Mouse (Mus musculus): ENCODE data around the gene Rad50. TPM values are rescaled to one million over a fixed set of nuclear protein-coding genes. Genes with fewer than 3 reads are reported as not detected.

Rad50 gene
- total and polyA plus RNA-seq, 3 experiments = 39.6 to 53.6 (median 48.2) TPM

GRCm38 (mm10) chr11:53604983-53605382, 102.1 kb downstream of the Rad50 start:
- peak overlapping the region; percentile 93 for H3K27ac ChIP-seq (ENCODE audit: insufficient read depth, low read depth)
- in situ Hi-C loops (cut with MboI; ENCODE audit: low pct_ligation_motif_present, low pct_unique_long_range_greater_than_20kb, low sequenced_read_pairs) = no loop called here
- H3K4me1 ChIP-seq (ENCODE audit: control insufficient read depth in 1 of 2, insufficient read depth in 2 of 2) = peaks cover 33 to 69% of the 10 kb centered on the region in 2 experiments
- H3K79me2 ChIP-seq (replicated peaks; ENCODE audit: control insufficient read depth, extremely low read depth, insufficient read depth, poor library complexity, severe bottlenecking) = no peaks in the 10 kb centered on the region
- dilution Hi-C loops (cut with MboI; ENCODE audit: extremely low pct_ligation_motif_present, extremely low pct_unique_long_range_greater_than_20kb, low sequenced_read_pairs) = no loop called here
- no peaks in the 10 kb centered on the region for H3K9me3 ChIP-seq (replicated peaks; ENCODE audit: low read length)
- no peak for DNase-seq (ENCODE audit: extremely low read depth)
- H3K4me2 ChIP-seq (ENCODE audit: insufficient read depth, low read depth, poor library complexity, severe bottlenecking) = no peak overlapping the region
- no peak overlapping the region for H3K9ac ChIP-seq (ENCODE audit: insufficient read depth, low read depth)
- peaks cover 13 to 43% of the 10 kb centered on the region in 2 experiments for H3K36me3 ChIP-seq (replicated peaks in 1 of 2; ENCODE audit: control insufficient read depth in 1 of 2, insufficient read depth in 1 of 2, low read length in 1 of 2)
- peak; percentile 8; the same call in 1 of the 2 replicates for TF ChIP-seq BHLHE40 (IDR thresholded peaks at IDR 0.05; ENCODE audit: low read depth, low read length)
- TF ChIP-seq SIN3A (IDR thresholded peaks at IDR 0.05; ENCODE audit: low read length) = peak; percentile 0; the same call in 1 of the 2 replicates
- TF ChIP-seq POLR2A (IDR thresholded peaks at IDR 0.05; ENCODE audit: low read depth, low read length) = no peak
- peak; percentile 50 to 66; a peak in 3 of 4 replicates for TF ChIP-seq CTCF (conservative IDR thresholded peaks at IDR 0.05 in 1 of 2, IDR thresholded peaks at IDR 0.05 in 1 of 2; ENCODE audit: low read depth in 2 of 2, low read length in 2 of 2)
- no peak for TF ChIP-seq ETS1 (conservative IDR thresholded peaks at IDR 0.05; ENCODE audit: low read depth, low read length)
- TF ChIP-seq ZMIZ1 (IDR thresholded peaks at IDR 0.05; ENCODE audit: low read depth, low read length) = no peak
- TF ChIP-seq RAD21 (IDR thresholded peaks at IDR 0.05; ENCODE audit: low read depth, low read length) = peak; percentile 62
- peak; percentile 66 for TF ChIP-seq SMC3 (IDR thresholded peaks at IDR 0.05; ENCODE audit: low read depth, low read length)
- peak overlapping the region in 1 of 3 experiments; percentile 48 for H3K4me3 ChIP-seq (replicated peaks in 1 of 3; ENCODE audit: low read depth in 2 of 3, low read length in 2 of 3, poor library complexity in 1 of 3)
- H3K27me3 ChIP-seq (replicated peaks) = no peaks in the 10 kb centered on the region

Other genes starting within 250 kb of the Rad50 start
- gene Gm9837, start 236.8 kb downstream of the Rad50 start, total RNA-seq (2012; rRNA removed) = not detected in 2 replicates
- gene Gm9837, start 236.8 kb downstream of the Rad50 start, total RNA-seq (2014; rRNA removed) = not detected in 2 replicates
- gene Gm9837, start 236.8 kb downstream of the Rad50 start, polyA plus RNA-seq (2012; ENCODE audit: insufficient read length, low read depth) = not detected in 2 replicates
- not detected in 2 replicates for gene Gm9945, start 227.2 kb downstream of the Rad50 start, total RNA-seq (2012; rRNA removed)
- gene Gm9945, start 227.2 kb downstream of the Rad50 start, total RNA-seq (2014; rRNA removed) = not detected in 2 replicates
- not detected in 2 replicates for gene Gm9945, start 227.2 kb downstream of the Rad50 start, polyA plus RNA-seq (2012; ENCODE audit: insufficient read length, low read depth)
- gene Sowaha, start 227.0 kb downstream of the Rad50 start, total RNA-seq (2012; rRNA removed) = not detected in 2 replicates
- gene Sowaha, start 227.0 kb downstream of the Rad50 start, total RNA-seq (2014; rRNA removed) = not detected in 2 replicates
- not detected in 2 replicates for gene Sowaha, start 227.0 kb downstream of the Rad50 start, polyA plus RNA-seq (2012; ENCODE audit: insufficient read length, low read depth)
- gene Sept8, start 188.1 kb downstream of the Rad50 start, total RNA-seq (2012; rRNA removed) = 14.9 and 21.9 TPM in 2 replicates
- 8.2 and 8.5 TPM in 2 replicates for gene Sept8, start 188.1 kb downstream of the Rad50 start, total RNA-seq (2014; rRNA removed)
- gene Sept8, start 188.1 kb downstream of the Rad50 start, polyA plus RNA-seq (2012; ENCODE audit: insufficient read length, low read depth) = 15.2 and 15.3 TPM in 2 replicates
- 11.3 and 18.3 TPM in 2 replicates for gene Kif3a, start 139.9 kb downstream of the Rad50 start, total RNA-seq (2012; rRNA removed)
- 7.7 and 8.9 TPM in 2 replicates for gene Kif3a, start 139.9 kb downstream of the Rad50 start, total RNA-seq (2014; rRNA removed)
- gene Kif3a, start 139.9 kb downstream of the Rad50 start, polyA plus RNA-seq (2012; ENCODE audit: insufficient read length, low read depth) = 26.5 and 27.9 TPM in 2 replicates
- gene Il4, start 88.7 kb downstream of the Rad50 start, total RNA-seq (2012; rRNA removed) = 26.3 and 35.6 TPM in 2 replicates
- gene Il4, start 88.7 kb downstream of the Rad50 start, total RNA-seq (2014; rRNA removed) = 75.5 and 83.1 TPM in 2 replicates
- gene Il4, start 88.7 kb downstream of the Rad50 start, polyA plus RNA-seq (2012; ENCODE audit: insufficient read length, low read depth) = 19.5 and 24.5 TPM in 2 replicates
- gene Il13, start 72.6 kb downstream of the Rad50 start, total RNA-seq (2012; rRNA removed) = 1.8 and 2.8 TPM in 2 replicates
- 3.4 and 4.8 TPM in 2 replicates for gene Il13, start 72.6 kb downstream of the Rad50 start, total RNA-seq (2014; rRNA removed)
- 2.8 and 3.6 TPM in 2 replicates for gene Il13, start 72.6 kb downstream of the Rad50 start, polyA plus RNA-seq (2012; ENCODE audit: insufficient read length, low read depth)
- gene Il5, start 13.5 kb upstream of the Rad50 start, total RNA-seq (2012; rRNA removed) = not detected in 2 replicates
- gene Il5, start 13.5 kb upstream of the Rad50 start, total RNA-seq (2014; rRNA removed) = not detected in 2 replicates
- gene Il5, start 13.5 kb upstream of the Rad50 start, polyA plus RNA-seq (2012; ENCODE audit: insufficient read length, low read depth) = not detected in 2 replicates
- gene Irf1, start 62.7 kb upstream of the Rad50 start, total RNA-seq (2012; rRNA removed) = 46.4 and 64.9 TPM in 2 replicates
- 19.8 and 23.6 TPM in 2 replicates for gene Irf1, start 62.7 kb upstream of the Rad50 start, total RNA-seq (2014; rRNA removed)
- 17.8 and 18.2 TPM in 2 replicates for gene Irf1, start 62.7 kb upstream of the Rad50 start, polyA plus RNA-seq (2012; ENCODE audit: insufficient read length, low read depth)
- gene Gm17334, start 65.9 kb upstream of the Rad50 start, total RNA-seq (2012; rRNA removed) = 0.71 and 0.72 TPM in 2 replicates
- not detected in 2 replicates for gene Gm17334, start 65.9 kb upstream of the Rad50 start, total RNA-seq (2014; rRNA removed)
- gene Gm17334, start 65.9 kb upstream of the Rad50 start, polyA plus RNA-seq (2012; ENCODE audit: insufficient read length, low read depth) = 0.47 and 0.57 TPM in 2 replicates
- gene Gm12216, start 151.9 kb upstream of the Rad50 start, total RNA-seq (2012; rRNA removed) = 0.88 and 2.7 TPM in 2 replicates
- 0.73 and 0.77 TPM in 2 replicates for gene Gm12216, start 151.9 kb upstream of the Rad50 start, total RNA-seq (2014; rRNA removed)
- gene Gm12216, start 151.9 kb upstream of the Rad50 start, polyA plus RNA-seq (2012; ENCODE audit: insufficient read length, low read depth) = 0.56 and 1.1 TPM in 2 replicates
- 5.3 and 6.7 TPM in 2 replicates for gene Slc22a5, start 184.3 kb upstream of the Rad50 start, total RNA-seq (2012; rRNA removed)
- 6.2 and 6.4 TPM in 2 replicates for gene Slc22a5, start 184.3 kb upstream of the Rad50 start, total RNA-seq (2014; rRNA removed)
- gene Slc22a5, start 184.3 kb upstream of the Rad50 start, polyA plus RNA-seq (2012; ENCODE audit: insufficient read length, low read depth) = 5.6 and 7.1 TPM in 2 replicates

Measured in CH12.LX (cell line).